Mouse (Mus musculus) hindbrain, embryonic 16.5 days (tissue): ENCODE results near the gene Ctbp1. TPM values are rescaled to one million over a fixed set of nuclear protein-coding genes. Genes with fewer than 3 reads are reported as not detected.

Experiments
- ATAC-seq: fragments of 200-750 bp; cut with Nextera tagmentation; 2 replicates; pipeline ENCODE4 v1.8.0; 2017; ENCODE audit warnings: moderate TSS enrichment, moderate library complexity
- H3K27ac ChIP-seq: fragments of 300-500 bp; sonication (generic); 2 replicates; pipeline ENCODE4 v1.5.1; 2014; ENCODE audit warnings: low read depth, mild to moderate bottlenecking, control low read depth, low read length, moderate library complexity
- H3K27me3 ChIP-seq: fragments of 300-500 bp; sonication (generic); replicated peaks from 2 replicates; pipeline ENCODE4 v1.6.1; 2014; ENCODE audit warnings: low read length; ENCODE audit not compliant: control insufficient read depth, insufficient read depth
- H3K36me3 ChIP-seq: fragments of 300-500 bp; sonication (generic); 2 replicates; pipeline ENCODE4 v1.6.1; 2014; ENCODE audit warnings: mild to moderate bottlenecking, low read length, moderate library complexity, mixed read lengths; ENCODE audit not compliant: control insufficient read depth, insufficient read depth
- H3K4me1 ChIP-seq: fragments of 300-500 bp; sonication (generic); 2 replicates; pipeline ENCODE4 v1.6.1; 2014; ENCODE audit warnings: low read depth, low read length; ENCODE audit not compliant: control insufficient read depth, insufficient read depth
- H3K4me2 ChIP-seq: fragments of 300-500 bp; sonication (generic); 2 replicates; pipeline ENCODE4 v1.6.1; 2014; ENCODE audit warnings: mild to moderate bottlenecking, low read length, control low read depth, moderate library complexity
- H3K4me3 ChIP-seq: fragments of 300-500 bp; sonication (generic); 2 replicates; pipeline ENCODE4 v1.5.1; 2014; ENCODE audit warnings: mild to moderate bottlenecking, low read length, control low read depth, moderate library complexity
- H3K9ac ChIP-seq: fragments of 300-500 bp; sonication (generic); 2 replicates; pipeline ENCODE4 v1.6.1; 2014; ENCODE audit warnings: low read depth, mild to moderate bottlenecking, control low read depth, low read length, moderate library complexity
- H3K9me3 ChIP-seq: fragments of 300-500 bp; sonication (generic); 2 replicates; pipeline ENCODE4 v1.6.1; 2014; ENCODE audit warnings: mild to moderate bottlenecking, low read length, moderate library complexity; ENCODE audit not compliant: control insufficient read depth
- WGBS: fragments of 180-500 bp; shearing (Covaris S2); extraction: QIAGEN DNeasy Blood & Tissue Kit; methylation state at CpG from one replicate; pipeline ENCODE4 v1.1.7; 2014; 5-methylcytosine and 5-hydroxymethylcytosine counted together
- polyA plus RNA-seq: library from polyadenylated mRNA; unstranded; fragments of >200 nt; fragmentation: Nextera tagmentation; extraction: Ambion mirVana; gene quantifications from 2 replicates; pipeline ENCODE4 v1.2.1, GENCODE M21; 2015

Ctbp1 gene
- polyA plus RNA-seq, 1 experiment from 2014 or later: 402 TPM

GRCm38 (mm10) chr5:33218746-33219449, 55.9 kb downstream of the Ctbp1 start:
- 68% methylated on average over 20 of the region's 20 CpGs for WGBS
- Histone ChIP-seq H3K36me3 (no peaks in the 10 kb centered on the region), H3K27ac (no peak overlapping the region)

DNA sequence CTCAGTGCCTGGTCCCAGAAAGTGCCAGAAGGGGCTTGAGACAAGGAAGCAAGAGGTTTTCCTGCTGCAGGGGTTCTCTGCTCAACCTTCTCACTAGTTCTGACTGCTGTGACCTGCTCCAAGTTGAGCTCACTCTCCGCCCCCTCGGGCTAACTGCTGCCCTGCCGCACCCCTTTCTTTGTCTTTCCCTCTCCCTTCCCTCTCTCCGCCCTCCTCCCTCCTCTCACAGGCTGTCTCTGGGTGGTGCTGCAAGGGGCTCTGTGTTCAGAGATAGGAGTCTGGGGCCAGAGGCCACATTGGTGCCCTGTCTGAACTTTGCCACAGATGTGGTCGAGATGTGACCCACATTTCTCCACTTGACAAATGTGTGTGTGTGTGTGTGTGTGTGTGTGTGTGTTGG, 56.7 kb downstream of the Ctbp1 start, which contains the start of gene Spon2:
Gene Spon2, minus strand, starts transcription at position 375 of the 400 bp plus-strand sequence.
- no peak for ATAC-seq
- H3K9me3 ChIP-seq: no peaks in the 10 kb centered on the region
- no peaks in the 10 kb centered on the region for H3K36me3 ChIP-seq
- no peaks in the 10 kb centered on the region for H3K27me3 ChIP-seq
- no peak within 1 kb of the TSS for H3K27ac ChIP-seq
- H3K9ac ChIP-seq: no peak within 1 kb of the TSS
- H3K4me2 ChIP-seq: no peak within 1 kb of the TSS
- H3K4me3 ChIP-seq: no peak within 1 kb of the TSS
- H3K4me1 ChIP-seq: 0 out of 2 replicates have a peak, but pooled peaks cover 5% of the 10 kb centered on the region
- WGBS: 19% methylated on average over 5 of the region's 5 CpGs

More at GRCm38 (mm10) chr5:33218746-33219449, 55.9 kb downstream of the Ctbp1 start:
- ATAC-seq: no peak
- no peak overlapping the region for H3K4me3 ChIP-seq
- H3K4me2 ChIP-seq: no peak overlapping the region
- H3K27me3 ChIP-seq: no peaks in the 10 kb centered on the region
- no peak overlapping the region for H3K9ac ChIP-seq
- H3K4me1 ChIP-seq: 0 out of 2 replicates have a peak, but pooled peaks cover 5% of the 10 kb centered on the region
- H3K9me3 ChIP-seq: no peaks in the 10 kb centered on the region

DNA sequence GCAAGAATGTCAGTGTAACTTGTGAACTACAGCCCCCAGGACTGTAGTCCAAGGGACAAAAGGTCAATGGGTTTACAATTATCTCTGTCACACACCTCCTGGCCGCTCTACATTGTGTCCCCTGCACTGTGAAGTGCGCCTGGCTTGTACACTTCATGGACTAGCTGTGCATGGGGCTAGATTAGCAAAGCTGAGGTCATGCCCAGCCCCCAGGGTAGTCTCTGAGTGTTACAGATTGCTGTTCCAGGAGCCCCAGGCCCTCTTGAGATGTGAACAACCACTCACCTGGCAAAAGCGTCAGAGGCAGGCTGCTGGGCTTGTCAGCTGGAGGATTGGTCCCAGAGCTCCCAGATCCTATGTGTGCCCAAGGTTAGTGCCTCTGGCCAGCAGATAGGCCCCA, 57.1 kb downstream of the Ctbp1 start:
- Histone ChIP-seq H3K9ac (no peak overlapping the region), H3K27ac (no peak overlapping the region), H3K36me3 (no peaks in the 10 kb centered on the region), H3K4me2 (no peak overlapping the region), H3K9me3 (no peaks in the 10 kb centered on the region), H3K27me3 (no peaks in the 10 kb centered on the region), H3K4me1 (0 out of 2 replicates have a peak, but pooled peaks cover 5% of the 10 kb centered on the region), H3K4me3 (no peak overlapping the region)
- WGBS: 49% methylated on average over 3 of the region's 3 CpGs
- no peak for ATAC-seq

GRCm38 (mm10) chr5:33214723-33215122, 60.1 kb downstream of the Ctbp1 start:
- ATAC-seq: no peak
- Histone ChIP-seq H3K4me2 (no peak overlapping the region), H3K36me3 (no peaks in the 10 kb centered on the region), H3K27me3 (no peaks in the 10 kb centered on the region), H3K27ac (no peak overlapping the region), H3K4me3 (no peak overlapping the region), H3K4me1 (no peaks in the 10 kb centered on the region), H3K9ac (no peak overlapping the region), H3K9me3 (no peaks in the 10 kb centered on the region)
- WGBS: 70% methylated on average over 4 of the region's 4 CpGs

GRCm38 (mm10) chr5:33211254-33211653, 63.5 kb downstream of the Ctbp1 start:
- ATAC-seq: no peak
- no peak overlapping the region for H3K27ac ChIP-seq
- H3K27me3 ChIP-seq: no peaks in the 10 kb centered on the region
- H3K4me1 ChIP-seq: no peaks in the 10 kb centered on the region
- H3K4me2 ChIP-seq: no peak overlapping the region
- no peak overlapping the region for H3K9ac ChIP-seq
- H3K4me3 ChIP-seq: no peak overlapping the region
- WGBS: 87% methylated on average over 5 of the region's 5 CpGs
- H3K36me3 ChIP-seq: no peaks in the 10 kb centered on the region
- H3K9me3 ChIP-seq: no peaks in the 10 kb centered on the region

GRCm38 (mm10) chr5:33210515-33210914, 64.3 kb downstream of the Ctbp1 start:
- no peaks in the 10 kb centered on the region for H3K9me3 ChIP-seq
- no peaks in the 10 kb centered on the region for H3K36me3 ChIP-seq
- H3K27ac ChIP-seq: no peak overlapping the region
- H3K9ac ChIP-seq: no peak overlapping the region
- no peak for ATAC-seq
- no peak overlapping the region for H3K4me2 ChIP-seq
- no peaks in the 10 kb centered on the region for H3K4me1 ChIP-seq
- H3K4me3 ChIP-seq: no peak overlapping the region
- no peaks in the 10 kb centered on the region for H3K27me3 ChIP-seq
- WGBS: 84% methylated on average over 3 of the region's 3 CpGs

GRCm38 (mm10) chr5:33208533-33209245, 66.1 kb downstream of the Ctbp1 start:
- Histone ChIP-seq H3K4me1 (no peaks in the 10 kb centered on the region), H3K36me3 (no peaks in the 10 kb centered on the region), H3K9me3 (no peaks in the 10 kb centered on the region), H3K4me2 (no peak overlapping the region), H3K27ac (no peak overlapping the region), H3K27me3 (no peaks in the 10 kb centered on the region), H3K4me3 (no peak overlapping the region), H3K9ac (no peak overlapping the region)
- WGBS: 81% methylated on average over 14 of the region's 14 CpGs
- no peak for ATAC-seq

DNA sequence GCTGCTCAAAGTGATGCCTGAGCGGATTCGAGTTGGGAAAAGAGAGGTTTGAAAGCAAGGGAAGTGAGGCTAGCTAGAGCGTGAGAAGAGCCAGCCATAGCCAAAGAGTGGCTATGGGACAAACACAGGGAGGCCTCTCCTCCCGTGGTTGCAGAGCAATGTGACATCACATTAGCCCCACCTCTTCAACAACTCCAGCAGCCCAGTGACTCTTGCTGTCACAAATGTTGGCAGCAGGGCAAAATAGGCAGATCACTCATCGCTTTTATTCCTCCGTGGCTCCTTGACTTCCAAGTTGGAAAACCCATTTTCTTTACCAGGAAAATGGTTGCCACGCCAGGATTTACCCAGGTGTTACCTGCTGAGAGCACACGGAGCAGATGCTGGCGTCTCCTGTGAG, 67.7 kb downstream of the Ctbp1 start:
- Histone ChIP-seq H3K9me3 (no peaks in the 10 kb centered on the region), H3K27ac (no peak overlapping the region), H3K4me3 (no peak overlapping the region), H3K4me1 (no peaks in the 10 kb centered on the region), H3K27me3 (no peaks in the 10 kb centered on the region), H3K9ac (no peak overlapping the region; the same call in 1 of the 2 replicates), H3K36me3 (no peaks in the 10 kb centered on the region), H3K4me2 (no peak overlapping the region)
- 55% methylated on average over 9 of the region's 9 CpGs for WGBS
- ATAC-seq: no peak

DNA sequence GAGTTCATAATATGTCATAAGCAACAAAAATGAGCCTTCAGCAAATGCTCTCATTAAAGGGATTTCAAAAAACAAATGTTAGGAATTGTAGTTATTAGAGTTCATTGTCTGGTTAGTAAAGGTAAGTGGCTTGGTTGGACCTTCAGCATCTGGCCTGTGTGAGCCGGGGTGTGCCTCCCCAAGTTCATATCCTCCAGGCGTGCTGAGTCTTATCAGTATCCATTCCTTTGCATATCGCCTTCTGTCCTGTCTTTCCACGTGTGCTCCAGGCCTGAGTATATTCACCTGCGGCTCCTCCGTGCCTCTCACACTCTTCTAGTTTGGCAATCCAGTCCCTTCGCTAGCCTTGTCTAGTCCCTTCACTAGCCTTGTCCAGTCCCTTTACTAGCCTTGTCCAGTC, 68.5 kb downstream of the Ctbp1 start:
- Histone ChIP-seq H3K27ac (no peak overlapping the region), H3K4me2 (no peak overlapping the region), H3K9ac (no peak overlapping the region), H3K4me1 (no peaks in the 10 kb centered on the region), H3K36me3 (no peaks in the 10 kb centered on the region), H3K9me3 (no peaks in the 10 kb centered on the region), H3K4me3 (no peak overlapping the region), H3K27me3 (no peaks in the 10 kb centered on the region)
- ATAC-seq: no peak
- WGBS: 90% methylated on average over 7 of the region's 7 CpGs
